Mouse (Mus musculus): Measurements from ENCODE around the gene Rnasel.

- TF ChIP-seq GATA1 (IDR thresholded peaks at IDR 0.05; ENCODE audit: borderline replicate concordance, low read length) (no peak), FLI1 (IDR thresholded peaks at IDR 0.05; ENCODE audit: low read length) (no peak)
Measured at GRCm38 (mm10) chr1:153737101-153738085, 11.8 kb upstream of the Rnasel start.

Measured in megakaryocyte, embryonic 14.5 days (primary cell).